Mouse (Mus musculus) olfactory bulb, adult 2 months (tissue): Measurements from ENCODE around the gene Cdc14b.

Experiments used
- CTCF ChIP-seq: fragments of 200-500 bp; IDR thresholded peaks from 2 replicates; pipeline ENCODE4 v1.5.1; 2012; ENCODE audit warnings: low read depth, mild to moderate bottlenecking, low read length, moderate library complexity; ENCODE audit not compliant: insufficient read depth
- POLR2A ChIP-seq: fragments of 200-500 bp; IDR thresholded peaks from 2 replicates; pipeline ENCODE4 v1.6.1; 2012; ENCODE audit warnings: mild to moderate bottlenecking, low read depth, low read length, moderate library complexity; ENCODE audit not compliant: insufficient read depth

- TF ChIP-seq CTCF (no peak), POLR2A (no peak)
Observed at GRCm38 (mm10) chr13:64200911-64201310, 74.2 kb downstream of the Cdc14b start.
